Mouse (Mus musculus) intestine, embryonic 14.5 days (tissue): ENCODE results near the gene Ei24. TPM values are rescaled to one million over a fixed set of nuclear protein-coding genes. Genes with fewer than 3 reads are reported as not detected.

ENCODE experiments used
- ATAC-seq: fragments of 200-750 bp; cut with Nextera tagmentation; replicated peaks from 2 replicates; pipeline ENCODE4 v1.8.0; 2017; ENCODE audit warnings: low read depth, moderate number of reproducible peaks, moderate TSS enrichment, moderate library complexity; ENCODE audit not compliant: low FRiP score, low TSS enrichment
- DNase-seq: peaks from one replicate; pipeline ENCODE4 v3.0.0-alpha.2; 2018; ENCODE audit warnings: low spot score
- H3K27ac ChIP-seq: fragments of 300-500 bp; sonication (generic); 2 replicates; pipeline ENCODE4 v1.5.1; 2014; ENCODE audit warnings: low read depth, mild to moderate bottlenecking, control low read depth
- H3K27me3 ChIP-seq: fragments of 300-500 bp; sonication (generic); replicated peaks from 2 replicates; pipeline ENCODE4 v1.6.1; 2014; ENCODE audit warnings: low read length, control low read depth; ENCODE audit not compliant: control insufficient read depth, insufficient read depth
- H3K36me3 ChIP-seq: fragments of 300-500 bp; sonication (generic); 2 replicates; pipeline ENCODE4 v1.6.1; 2014; ENCODE audit warnings: low read length, control low read depth; ENCODE audit not compliant: control insufficient read depth, insufficient read depth
- H3K4me1 ChIP-seq: fragments of 300-500 bp; sonication (generic); replicated peaks from 2 replicates; pipeline ENCODE4 v1.6.1; 2014; ENCODE audit warnings: low read length, control low read depth, mixed read lengths; ENCODE audit not compliant: control insufficient read depth, insufficient read depth
- H3K4me2 ChIP-seq: fragments of 300-500 bp; sonication (generic); 2 replicates; pipeline ENCODE4 v1.6.1; 2014; ENCODE audit warnings: low read length
- H3K4me3 ChIP-seq: fragments of 300-500 bp; sonication (generic); 2 replicates; pipeline ENCODE4 v1.5.1; 2014; ENCODE audit warnings: low read depth, low read length, control low read depth, mixed read lengths
- H3K9ac ChIP-seq: fragments of 300-500 bp; sonication (generic); 2 replicates; pipeline ENCODE4 v1.6.1; 2014; ENCODE audit warnings: mild to moderate bottlenecking, low read length
- H3K9me3 ChIP-seq: fragments of 300-500 bp; sonication (generic); 2 replicates; pipeline ENCODE4 v1.6.1; 2016; ENCODE audit warnings: low read length, control low read depth; ENCODE audit not compliant: control insufficient read depth
- WGBS: fragments of 180-500 bp; shearing (Covaris S2); extraction: QIAGEN DNeasy Blood & Tissue Kit; methylation state at CpG from one replicate; pipeline ENCODE4 v1.1.7; 2014; 5-methylcytosine and 5-hydroxymethylcytosine counted together
- polyA plus RNA-seq: library from polyadenylated mRNA; unstranded; fragments of >200 nt; fragmentation: Nextera tagmentation; extraction: Ambion mirVana; gene quantifications from 2 replicates; pipeline ENCODE4 v1.2.1, GENCODE M21; 2014

Gene Ei24
- polyA plus RNA-seq, 1 experiment from 2014 or later = 49.0 TPM

- Histone ChIP-seq H3K27me3 (no peaks in the 10 kb centered on the region), H3K36me3 (peaks cover 27% of the 10 kb centered on the region), H3K4me3 (peak within 1 kb of the TSS; percentile 99), H3K4me1 (peaks cover 5% of the 10 kb centered on the region), H3K9ac (peak within 1 kb of the TSS; percentile 80), H3K27ac (peak within 1 kb of the TSS; percentile 89), H3K9me3 (no peaks in the 10 kb centered on the region), H3K4me2 (peak within 1 kb of the TSS; percentile 94)
- DNase-seq = peak; percentile 94
- ATAC-seq = peak; percentile 100
- 1% methylated on average over 60 of the region's 60 CpGs for WGBS
Measured at GRCm38 (mm10) chr9:36767203-36768143, 29.7 kb downstream of the Ei24 start, which contains the start of gene Stt3a. Gene Stt3a (minus strand): TSS chr9:36767679.

- WGBS = 97% methylated on average over 1 of the region's 1 CpGs
- no peak for ATAC-seq
- no peak overlapping the region for H3K27ac ChIP-seq
Measured at GRCm38 (mm10) chr9:36764378-36764777, 32.8 kb downstream of the Ei24 start.

More at GRCm38 (mm10) chr9:36764378-36764777, 32.8 kb downstream of the Ei24 start:
- DNase-seq = no peak
- Histone ChIP-seq H3K9ac (no peak overlapping the region), H3K4me3 (no peak overlapping the region), H3K9me3 (no peaks in the 10 kb centered on the region), H3K27me3 (no peaks in the 10 kb centered on the region), H3K4me1 (peaks cover 5% of the 10 kb centered on the region), H3K36me3 (peaks cover 52% of the 10 kb centered on the region), H3K4me2 (no peak overlapping the region)

Other genes starting within 250 kb of the Ei24 start
- gene Gm17689, start 214.8 kb downstream of the Ei24 start, polyA plus RNA-seq = not detected in 2 replicates
- gene A630095E13Rik, start 154.0 kb downstream of the Ei24 start, polyA plus RNA-seq = not detected in 2 replicates
- gene Acrv1, start 104.2 kb downstream of the Ei24 start, polyA plus RNA-seq = 0.05 TPM in 1 of 2 replicates, not detected in the other
- gene Chek1, start 70.3 kb downstream of the Ei24 start, polyA plus RNA-seq = 33.4 and 40.8 TPM in 2 replicates
- 238 and 243 TPM in 2 replicates for gene Stt3a, start 29.7 kb downstream of the Ei24 start, polyA plus RNA-seq
- 21.9 and 25.3 TPM in 2 replicates for gene Fez1, start 24.5 kb upstream of the Ei24 start, polyA plus RNA-seq